Mouse (Mus musculus) left cerebral cortex, adult 11 months (tissue): Measurements from ENCODE around the gene Phgr1.

ENCODE experiments used
- DNase-seq: peaks from one replicate; pipeline ENCODE4 v3.0.0; 2022; ENCODE audit warnings: low spot score

The Phgr1 gene

GRCm38 (mm10) chr2:118824396-118824795 is 51.8 kb downstream of the Phgr1 start:
- DNase-seq, result no peak
